Mouse (Mus musculus): ENCODE data around the gene Tbx2. TPM values are rescaled to one million over a fixed set of nuclear protein-coding genes. Genes with fewer than 3 reads are reported as not detected.

Tbx2 gene
- total RNA-seq, 2 experiments from 2014 or later, result 17.1 to 20.8 TPM

DNA sequence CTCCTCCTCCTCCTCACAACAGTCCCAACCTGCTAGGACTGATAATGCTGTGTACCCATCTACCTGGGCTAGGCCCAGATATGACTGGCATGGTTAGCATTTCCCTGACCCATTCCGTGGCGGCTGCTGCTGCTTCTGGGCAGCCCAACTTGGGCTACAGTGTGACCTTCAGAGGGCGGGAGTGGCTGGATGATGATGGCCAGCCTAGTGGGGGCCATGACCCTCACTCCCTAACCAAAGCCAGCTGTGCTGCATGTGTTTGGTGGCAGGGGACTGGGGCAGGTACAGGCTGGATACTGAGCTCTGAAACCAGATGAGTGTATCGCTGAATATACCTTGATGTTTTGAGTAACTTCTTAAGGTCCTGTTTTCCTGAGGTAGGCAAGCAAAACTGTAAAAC, 8.6 kb upstream of the Tbx2 start:
- no peak for DNase-seq (ENCODE audit: low spot score in 2 of 2)

DNA sequence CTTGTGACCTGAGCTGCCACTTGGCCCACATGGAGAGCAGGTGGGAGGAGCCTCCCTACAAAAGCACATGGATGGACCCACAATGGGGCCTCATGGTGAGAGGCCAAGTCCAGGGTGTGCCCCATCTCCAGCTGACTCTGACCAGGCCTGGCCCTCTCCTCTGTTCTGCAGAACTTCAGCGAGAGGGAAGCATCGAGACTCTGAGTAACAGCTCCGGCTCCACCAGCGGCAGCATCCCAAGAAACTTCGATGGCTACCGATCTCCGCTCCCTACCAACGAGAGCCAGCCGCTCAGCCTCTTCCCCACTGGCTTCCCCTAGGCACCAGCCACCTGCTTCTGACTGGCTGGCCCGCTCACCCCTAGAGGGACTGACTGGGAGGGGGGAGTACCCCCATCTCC, 7.3 kb upstream of the Tbx2 start:
- DNase-seq (ENCODE audit: low spot score in 2 of 2), result no peak

DNA sequence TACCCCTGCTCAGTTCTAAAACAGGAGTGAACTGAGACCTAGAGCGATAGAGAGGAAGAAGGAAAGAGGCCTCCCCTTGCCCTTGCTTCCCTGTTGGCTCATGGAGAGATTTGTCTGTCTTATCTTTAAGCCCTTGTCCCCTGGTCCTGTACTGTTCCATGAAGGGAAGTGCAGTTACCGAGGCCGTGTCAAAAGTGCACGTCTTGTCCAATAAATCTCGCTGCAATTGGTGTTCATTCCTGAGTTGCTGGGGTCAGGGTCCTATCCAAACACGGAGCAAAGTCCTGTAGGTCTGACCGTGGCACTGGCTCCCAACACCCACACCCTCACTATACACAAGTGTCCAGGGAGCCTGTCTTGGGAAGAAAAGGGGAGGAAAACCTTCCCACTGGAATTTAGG, 6.5 kb upstream of the Tbx2 start:
- no peak for DNase-seq (ENCODE audit: low spot score in 2 of 2)

DNA sequence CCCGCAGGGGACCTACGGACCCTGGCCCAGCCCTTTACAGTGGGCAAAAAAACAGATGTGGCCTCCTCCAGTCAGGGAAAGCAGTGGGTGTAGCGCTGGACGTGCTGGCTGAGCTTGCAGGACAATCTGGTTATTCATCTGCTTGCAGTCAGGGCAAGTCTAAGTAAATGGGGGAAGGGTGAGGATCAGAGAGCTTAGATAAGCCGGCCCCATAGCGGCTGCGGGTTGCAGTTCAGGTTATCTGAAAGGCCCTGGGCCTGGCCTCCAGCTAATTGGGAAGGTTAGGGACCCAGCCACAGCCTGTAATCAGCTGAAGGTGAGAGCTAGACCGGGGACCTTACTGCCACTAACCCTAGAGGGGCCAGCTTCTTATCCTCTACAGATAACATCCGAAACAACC, 5.0 kb upstream of the Tbx2 start:
- DNase-seq (ENCODE audit: low spot score in 2 of 2), result no peak

DNA sequence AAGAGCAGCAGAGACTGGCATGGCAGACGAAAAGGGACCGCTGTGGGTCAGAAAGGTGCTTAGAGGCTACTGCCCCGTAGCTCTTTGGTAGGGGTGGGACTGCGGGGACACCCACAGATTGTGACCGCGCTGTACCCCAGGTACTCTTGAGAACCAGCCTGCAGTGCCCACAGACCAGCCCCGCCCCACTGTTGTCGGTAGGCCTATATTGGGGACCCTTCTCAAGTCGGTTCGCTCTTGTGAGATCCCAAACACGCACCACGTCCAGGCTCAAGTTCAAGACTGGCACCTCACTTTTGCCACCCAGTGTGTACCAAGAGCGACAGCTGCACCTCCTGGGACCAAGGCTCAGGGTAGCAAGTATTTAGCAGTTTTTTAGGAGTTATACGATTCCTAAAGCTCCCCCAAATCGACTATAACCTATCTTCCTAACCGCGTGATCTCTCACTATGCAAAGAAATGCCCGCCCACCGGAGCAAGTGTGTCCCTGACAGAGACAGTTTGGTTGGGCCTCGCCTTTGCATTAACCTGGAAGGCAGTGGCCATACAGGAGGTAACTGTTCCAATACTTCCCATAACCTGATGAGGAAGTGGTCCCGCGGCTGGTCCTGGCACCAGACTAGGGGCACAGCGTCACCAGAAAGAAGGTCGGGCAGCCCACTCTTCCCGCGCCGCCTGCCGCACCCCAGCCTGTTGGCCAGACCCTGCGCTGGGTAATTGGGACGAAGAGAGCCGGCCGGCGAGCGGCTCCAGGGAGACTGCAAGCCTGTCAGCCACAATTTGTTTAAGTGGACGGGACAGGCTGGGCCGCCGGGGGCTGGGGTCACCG, 3.4 kb upstream of the Tbx2 start:
- no peak for DNase-seq (ENCODE audit: low spot score in 2 of 2)

DNA sequence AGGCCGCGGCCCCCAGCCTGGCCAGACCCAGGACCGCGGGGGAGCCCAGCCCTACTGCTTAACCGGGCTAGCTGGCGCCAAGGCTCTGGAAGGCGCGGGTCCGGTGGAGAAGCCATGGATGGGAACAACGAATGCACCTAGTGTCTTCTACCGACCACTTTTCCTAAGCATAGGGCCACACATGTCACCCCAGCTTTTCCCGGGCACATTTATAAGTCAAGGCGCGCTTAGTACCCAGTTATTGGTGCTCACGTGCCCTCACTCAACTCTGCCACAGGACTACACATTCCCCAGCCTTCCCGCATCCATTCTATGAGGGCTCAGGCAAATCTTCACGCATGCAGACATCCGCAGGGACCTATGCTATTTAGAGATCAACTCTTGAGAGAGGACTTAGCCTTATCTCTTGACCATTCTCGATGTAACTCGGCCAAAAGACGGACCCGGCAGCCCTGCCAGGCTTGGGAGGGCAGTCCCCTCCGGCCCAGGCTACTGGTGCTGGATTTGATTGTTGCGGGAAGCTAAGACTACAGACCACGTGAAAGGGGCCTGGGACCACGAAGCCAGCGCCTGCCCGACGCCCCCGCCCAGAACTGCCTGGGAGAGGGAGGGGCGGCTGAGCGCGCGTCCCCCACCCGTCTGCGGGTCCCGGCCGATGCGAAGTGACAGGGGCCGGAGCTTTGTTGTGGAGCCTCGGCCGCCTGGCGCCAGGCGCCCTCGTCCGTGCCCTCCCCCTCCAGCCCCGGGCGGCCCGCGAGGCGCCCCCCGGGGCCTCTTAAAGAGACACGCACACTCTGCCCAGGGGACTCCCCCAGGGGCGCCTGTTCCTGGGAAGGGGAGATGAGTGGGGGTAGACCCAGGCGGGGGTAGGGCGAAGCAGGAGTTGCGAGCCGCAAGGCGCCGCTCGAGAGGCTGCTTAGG, 2.6 kb upstream of the Tbx2 start:
- DNase-seq (ENCODE audit: low spot score in 2 of 2), result no peak

DNA sequence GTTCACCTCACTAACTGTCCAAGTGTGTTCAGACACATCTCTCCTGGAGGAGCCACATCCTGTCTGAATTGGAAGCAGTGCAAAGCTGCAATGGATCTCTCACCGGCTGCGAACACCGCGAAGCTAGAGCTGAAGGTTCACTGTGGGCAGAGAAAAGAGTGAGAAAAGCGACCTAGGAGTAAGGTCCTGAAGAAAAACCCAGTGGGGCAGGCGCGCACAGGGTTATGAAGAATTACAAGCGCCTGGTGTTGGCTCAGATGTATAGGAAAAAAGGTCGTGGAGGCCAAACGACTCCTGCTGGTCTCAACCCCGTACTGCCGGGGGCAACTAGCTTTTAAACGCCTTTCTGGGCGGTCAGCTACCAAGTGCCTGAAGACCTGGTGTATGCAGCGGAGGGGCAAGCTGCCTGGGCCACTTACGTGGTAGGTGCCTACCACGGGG, 1.4 kb upstream of the Tbx2 start:
- DNase-seq (ENCODE audit: low spot score in 2 of 2), result no peak

DNA sequence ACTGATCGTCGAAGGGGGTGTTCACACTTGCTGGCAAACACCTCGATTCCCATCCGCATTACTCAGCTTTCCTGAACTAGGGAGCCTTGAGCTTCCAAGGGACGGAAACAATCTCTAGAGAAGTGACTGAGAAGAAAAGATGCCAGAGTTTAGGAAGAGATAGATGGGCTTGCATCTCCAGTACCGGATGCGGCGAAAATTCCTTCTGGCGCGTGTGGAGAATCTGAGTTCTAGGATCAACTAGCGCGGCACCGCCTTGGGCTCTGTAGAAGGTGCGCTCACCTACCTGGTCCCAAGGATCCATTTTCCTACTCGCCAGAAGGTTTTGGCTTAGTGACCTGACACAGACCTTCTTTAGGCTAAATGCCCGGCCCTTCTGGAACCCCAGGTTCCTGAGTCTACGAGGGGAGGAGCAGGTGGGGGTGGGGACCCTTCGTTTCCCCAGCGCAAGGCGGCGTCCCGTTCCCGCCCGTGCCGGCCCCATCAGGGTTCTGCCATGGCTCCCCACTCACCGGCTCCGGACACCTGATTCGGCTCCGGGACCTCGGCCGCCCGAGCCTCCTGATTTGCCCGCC, 608 bp upstream of the Tbx2 start:
- no peak for DNase-seq (ENCODE audit: low spot score in 2 of 2)

DNA sequence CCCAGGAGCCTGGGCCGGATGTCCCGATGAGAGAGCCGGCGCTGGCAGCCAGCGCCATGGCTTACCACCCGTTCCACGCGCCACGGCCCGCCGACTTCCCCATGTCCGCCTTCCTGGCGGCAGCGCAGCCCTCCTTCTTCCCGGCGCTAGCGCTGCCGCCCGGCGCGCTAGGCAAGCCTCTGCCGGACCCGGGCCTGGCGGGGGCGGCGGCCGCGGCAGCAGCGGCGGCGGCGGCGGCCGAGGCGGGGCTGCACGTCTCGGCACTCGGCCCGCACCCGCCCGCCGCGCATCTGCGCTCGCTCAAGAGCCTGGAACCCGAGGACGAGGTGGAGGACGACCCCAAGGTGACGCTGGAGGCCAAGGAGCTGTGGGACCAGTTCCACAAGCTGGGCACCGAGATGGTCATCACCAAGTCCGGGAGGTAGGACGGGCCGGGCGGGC, 750 bp downstream of the Tbx2 start:
- peak in 1 of 2 experiments; percentile 52 for DNase-seq (ENCODE audit: low spot score in 2 of 2)

DNA sequence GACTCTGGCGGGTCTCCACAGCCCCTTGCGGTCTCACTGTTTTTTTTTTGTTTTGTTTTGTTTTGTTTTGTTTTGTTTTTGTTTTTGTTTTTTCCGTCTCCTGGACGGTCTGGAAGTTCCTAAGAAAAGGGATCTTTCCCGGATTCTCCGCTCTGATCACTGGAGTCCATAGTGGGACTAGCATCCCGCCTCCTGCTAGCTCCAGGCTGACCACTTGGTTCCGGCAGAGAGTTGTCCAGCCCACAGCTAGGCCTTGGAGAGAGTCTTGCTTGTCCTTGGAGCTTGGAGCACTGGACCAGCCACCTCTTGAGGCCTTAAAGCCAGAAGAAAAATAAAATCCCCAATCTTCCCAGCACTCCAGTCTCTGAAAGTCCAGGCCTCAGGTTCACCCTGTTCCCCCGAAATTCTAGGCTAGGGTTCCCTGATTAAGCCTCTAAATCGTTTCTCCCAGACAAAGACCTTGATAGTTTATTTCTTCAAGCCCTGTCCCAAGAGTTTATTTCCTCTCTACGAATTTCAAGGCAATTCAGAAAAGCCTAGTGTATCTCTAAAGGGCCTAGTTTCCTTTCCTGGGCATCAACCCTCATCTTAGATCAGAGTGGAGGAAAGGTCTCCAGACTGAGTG, 1.5 kb downstream of the Tbx2 start:
- DNase-seq (ENCODE audit: low spot score in 2 of 2), result no peak

DNA sequence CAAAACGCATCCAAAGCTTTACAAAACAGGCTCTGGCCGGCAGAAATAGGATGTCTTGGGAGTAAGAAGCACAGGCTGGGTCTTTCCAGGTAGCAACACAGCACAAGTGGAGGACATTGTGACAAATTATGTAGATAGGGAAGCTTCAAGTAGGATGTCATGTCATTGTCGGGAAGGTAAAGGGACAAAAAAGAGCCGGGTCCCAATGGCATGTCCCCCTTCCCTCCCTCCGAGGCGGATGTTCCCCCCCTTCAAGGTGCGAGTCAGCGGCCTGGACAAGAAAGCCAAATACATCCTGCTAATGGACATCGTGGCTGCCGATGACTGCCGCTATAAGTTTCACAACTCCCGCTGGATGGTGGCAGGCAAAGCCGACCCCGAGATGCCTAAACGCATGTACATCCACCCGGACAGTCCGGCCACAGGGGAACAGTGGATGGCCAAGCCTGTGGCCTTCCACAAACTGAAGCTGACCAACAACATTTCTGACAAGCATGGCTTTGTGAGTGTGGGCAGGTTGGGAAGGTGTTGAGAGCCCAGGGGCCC, 2.1 kb downstream of the Tbx2 start:
- DNase-seq (ENCODE audit: low spot score in 2 of 2), result no peak

DNA sequence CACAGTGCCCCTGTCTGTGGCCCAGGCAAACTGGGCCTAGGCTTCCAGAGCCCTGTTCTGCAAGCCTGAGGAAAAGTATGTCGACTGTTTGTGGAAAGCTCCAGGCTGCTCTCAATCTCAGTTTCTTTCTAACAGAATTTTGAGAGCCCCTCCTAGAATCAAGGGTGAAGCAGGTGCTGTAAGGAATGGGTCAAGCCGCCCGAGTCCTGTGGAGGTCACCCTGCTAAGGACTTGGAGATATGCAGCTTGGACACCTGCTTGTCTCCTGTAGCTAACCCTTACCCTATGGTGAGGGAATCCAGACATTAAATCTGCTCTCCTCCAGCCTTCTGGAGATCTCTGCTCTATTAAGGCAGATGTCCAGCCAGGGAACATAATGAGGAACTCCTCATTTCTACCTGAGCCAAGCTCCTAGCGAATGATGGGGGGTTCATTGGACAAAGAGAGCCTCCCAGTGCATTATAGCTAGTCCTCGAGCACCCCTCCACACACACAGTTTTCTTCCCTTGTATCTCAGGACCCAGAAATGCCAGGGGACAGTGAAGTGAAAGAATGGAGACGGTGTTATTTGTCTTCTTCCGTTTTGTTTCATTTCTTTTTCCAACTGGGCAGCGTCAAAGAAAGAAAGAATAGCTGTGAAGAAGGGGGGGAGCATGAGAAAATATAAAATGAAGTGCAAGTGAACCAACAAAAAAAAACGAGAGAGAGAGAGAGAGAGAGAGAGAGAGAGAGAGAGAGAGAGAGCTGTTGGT, 2.8 kb downstream of the Tbx2 start:
- no peak for DNase-seq (ENCODE audit: low spot score in 2 of 2)

DNA sequence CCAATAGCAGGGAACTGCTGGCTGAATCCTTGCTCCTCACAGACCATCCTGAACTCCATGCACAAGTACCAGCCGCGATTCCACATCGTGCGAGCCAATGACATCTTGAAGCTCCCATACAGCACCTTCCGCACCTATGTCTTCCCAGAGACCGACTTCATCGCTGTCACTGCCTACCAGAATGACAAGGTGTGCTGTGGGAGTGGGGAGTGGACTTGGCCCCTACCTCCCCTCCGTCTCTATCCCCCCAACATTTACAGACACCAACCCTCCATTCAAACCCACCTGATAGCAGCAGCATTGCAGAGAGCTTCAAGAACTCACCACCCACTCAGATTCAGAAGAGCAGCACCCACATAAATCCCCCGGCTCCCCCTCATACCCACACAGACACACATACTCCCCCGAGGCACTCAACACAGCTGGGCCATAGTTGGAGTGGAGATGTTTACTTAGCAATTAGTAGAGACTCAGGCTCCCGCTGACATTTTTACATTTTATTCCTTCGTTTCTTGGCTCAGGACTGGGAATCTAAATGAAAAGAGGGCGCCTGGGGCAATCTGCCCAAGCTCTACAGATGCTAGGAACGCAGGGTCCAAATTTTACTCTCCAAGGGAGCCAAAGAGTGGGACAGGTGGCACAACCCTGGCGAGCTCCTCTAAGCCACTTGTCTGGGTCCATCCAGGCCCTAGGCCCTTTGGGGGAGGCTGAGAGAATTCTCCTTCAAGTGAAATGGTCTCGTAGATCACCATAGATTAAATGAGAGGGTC, 3.6 kb downstream of the Tbx2 start:
- no peak for DNase-seq (ENCODE audit: low spot score in 2 of 2)

DNA sequence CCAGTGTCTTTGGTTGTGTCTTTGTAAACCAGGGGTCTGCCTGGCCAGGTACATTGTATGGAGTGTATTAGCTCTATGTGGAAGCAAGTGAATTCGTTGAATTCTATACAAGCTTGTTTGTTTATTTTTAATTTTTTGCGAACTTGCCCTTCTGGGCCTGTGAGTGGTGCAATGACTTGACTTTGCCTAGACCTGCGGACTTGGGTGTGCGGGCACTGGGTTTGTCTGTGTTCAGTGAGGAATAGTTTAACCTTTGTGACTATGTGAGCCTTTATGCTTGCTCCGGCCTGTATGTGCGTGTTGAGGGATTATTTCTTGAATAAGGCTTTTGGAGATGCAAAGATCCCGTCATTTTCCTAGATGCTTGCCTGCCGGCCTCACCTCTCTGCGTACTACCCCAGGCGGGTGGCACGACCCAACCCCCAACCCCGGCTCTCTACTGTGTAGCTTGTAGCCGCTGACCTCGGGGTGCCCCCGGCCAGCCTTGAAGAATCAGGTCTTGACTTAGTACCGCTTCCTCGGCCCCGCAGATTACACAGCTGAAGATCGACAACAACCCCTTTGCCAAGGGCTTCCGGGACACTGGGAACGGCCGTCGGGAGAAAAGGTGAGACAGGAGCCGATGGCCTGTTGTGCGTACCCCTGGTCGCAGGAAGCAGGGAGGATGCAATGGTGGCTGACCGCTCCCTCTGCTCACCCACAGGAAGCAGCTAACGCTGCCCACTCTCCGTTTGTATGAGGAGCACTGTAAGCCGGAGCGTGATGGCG, 4.4 kb downstream of the Tbx2 start:
- DNase-seq (ENCODE audit: low spot score in 2 of 2), result no peak

DNA sequence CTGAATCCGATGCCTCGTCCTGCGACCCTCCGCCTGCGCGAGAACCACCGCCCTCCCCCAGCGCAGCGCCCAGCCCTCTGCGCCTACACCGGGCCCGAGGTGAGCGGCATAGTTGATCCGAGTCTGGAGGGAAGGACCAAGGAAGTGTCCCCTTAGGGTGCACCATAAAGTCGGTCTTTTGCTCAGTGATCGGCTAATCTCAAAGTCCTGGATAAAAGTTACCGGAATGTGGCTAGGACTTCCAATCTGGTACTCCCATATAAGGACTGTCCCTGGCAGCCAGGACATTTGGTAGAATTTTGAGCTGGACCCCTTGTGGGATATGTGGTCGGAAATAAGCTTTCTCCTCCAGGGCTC, 4.9 kb downstream of the Tbx2 start:
- DNase-seq (ENCODE audit: low spot score in 2 of 2), result no peak

DNA sequence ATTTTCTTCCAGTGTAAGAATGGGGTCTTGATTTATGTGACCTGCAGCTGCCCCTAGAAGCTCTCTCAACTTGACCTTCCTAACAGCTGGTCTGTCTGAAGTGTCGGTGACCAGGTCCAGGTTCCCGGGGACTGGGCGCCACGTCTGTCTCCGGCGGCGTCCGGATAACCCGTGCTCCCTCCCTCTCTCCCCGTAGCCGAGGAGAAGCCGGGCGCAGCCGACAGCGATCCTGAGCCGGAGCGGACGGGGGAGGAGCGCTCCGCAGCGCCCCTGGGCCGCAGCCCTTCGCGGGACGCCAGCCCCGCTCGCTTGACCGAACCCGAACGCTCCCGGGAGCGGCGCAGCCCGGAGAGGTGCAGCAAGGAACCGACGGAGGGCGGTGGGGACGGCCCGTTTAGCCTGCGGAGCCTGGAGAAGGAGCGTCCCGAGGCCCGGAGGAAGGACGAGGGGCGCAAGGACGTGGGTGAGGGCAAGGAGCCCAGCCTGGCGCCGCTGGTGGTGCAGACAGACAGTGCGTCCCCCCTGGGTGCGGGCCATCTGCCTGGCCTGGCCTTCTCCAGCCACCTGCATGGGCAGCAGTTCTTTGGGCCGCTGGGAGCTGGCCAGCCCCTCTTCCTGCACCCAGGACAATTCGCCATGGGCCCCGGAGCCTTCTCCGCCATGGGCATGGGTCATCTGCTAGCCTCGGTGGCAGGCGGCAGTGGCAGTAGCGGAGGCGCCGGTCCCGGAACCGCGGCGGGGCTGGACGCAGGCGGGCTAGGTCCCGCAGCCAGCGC, 5.5 kb downstream of the Tbx2 start:
- DNase-seq (ENCODE audit: low spot score in 2 of 2), result peak in 1 of 2 experiments; percentile 48

DNA sequence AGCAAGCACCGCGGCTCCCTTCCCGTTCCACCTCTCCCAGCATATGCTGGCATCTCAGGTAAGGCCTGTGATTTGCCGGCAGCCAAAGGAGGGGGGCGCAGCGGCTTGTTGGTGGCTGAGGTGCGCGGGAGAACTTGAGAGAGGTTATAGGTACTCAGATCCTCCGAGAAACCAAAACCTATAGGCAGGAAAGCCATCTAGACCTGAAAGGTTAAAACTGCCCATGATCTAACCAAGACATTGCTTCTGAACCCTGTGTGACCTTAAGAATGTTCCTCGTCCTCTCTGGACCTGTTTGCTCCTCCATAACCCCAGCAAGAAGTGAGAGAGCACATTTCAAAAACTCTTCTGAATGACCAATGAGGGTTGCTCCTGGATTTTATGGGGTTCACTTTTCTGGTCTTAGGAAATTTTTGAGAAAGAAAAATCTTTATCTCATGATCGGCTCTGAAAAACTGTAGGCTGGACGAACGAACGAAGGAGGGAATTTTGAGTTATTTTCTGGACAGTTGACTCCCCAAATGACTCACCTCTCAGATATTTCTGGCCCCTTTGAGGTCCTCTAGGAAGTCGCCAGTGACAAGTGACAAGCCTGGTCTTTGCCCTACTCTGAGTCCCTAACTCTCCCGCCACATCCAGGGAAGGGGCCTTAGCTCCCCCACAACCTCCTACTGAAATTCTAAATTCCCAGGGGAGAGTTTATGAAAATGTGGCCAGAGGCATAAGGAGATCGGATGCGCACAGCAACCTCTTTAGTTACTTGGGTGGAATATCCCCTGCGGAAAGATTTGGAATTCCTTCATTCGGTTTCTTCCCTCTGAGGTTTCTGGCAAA, 6.3 kb downstream of the Tbx2 start:
- no peak for DNase-seq (ENCODE audit: low spot score in 2 of 2)

Measured in gastrocnemius, postnatal 4 days (tissue).